Mouse (Mus musculus): ENCODE measurements around the gene 1700025C18Rik.

The 1700025C18Rik gene

GRCm38 (mm10) chr2:165037415-165037814, 53.1 kb downstream of the 1700025C18Rik start:
- no peak for DNase-seq (ENCODE audit: low read depth, low spot score)

GRCm38 (mm10) chr2:165035058-165035431, 55.5 kb downstream of the 1700025C18Rik start:
- no peak for DNase-seq (ENCODE audit: low read depth, low spot score)

- peak; percentile 83 for DNase-seq (ENCODE audit: low read depth, low spot score)
These were observed 56.2 kb downstream of the 1700025C18Rik start, which contains the start of gene Ncoa5 for GRCm38 (mm10) chr2:165034131-165035057. Ncoa5 (minus strand) TSS chr2:165034867.

- no peak for DNase-seq (ENCODE audit: low read depth, low spot score)
These were observed 57.2 kb downstream of the 1700025C18Rik start for GRCm38 (mm10) chr2:165033306-165033705.

- DNase-seq (ENCODE audit: low read depth, low spot score) = no peak
These were observed 58.0 kb downstream of the 1700025C18Rik start for GRCm38 (mm10) chr2:165032533-165032932.
